Mouse (Mus musculus) E14TG2a.4 (cell line): Measurements from ENCODE around the gene Fbxo40.

ENCODE experiments used
- CTCF ChIP-seq: conservative IDR thresholded peaks from 2 replicates; pipeline ENCODE4 v1.5.1; 2014; ENCODE audit warnings: low read length
- NANOG ChIP-seq: IDR thresholded peaks from 2 replicates; pipeline ENCODE4 v1.6.1; 2014; ENCODE audit warnings: borderline replicate concordance, low read length, mixed read lengths
- POU5F1 ChIP-seq: IDR thresholded peaks from 2 replicates; pipeline ENCODE4 v1.6.1; 2014; ENCODE audit warnings: low read length, borderline replicate concordance

GRCm38 (mm10) chr16:37011061-37011921 is 21.0 kb upstream of the Fbxo40 start, which contains the start of gene Polq:
- TF ChIP-seq CTCF (no peak), POU5F1 (no peak), NANOG (no peak)
